Mouse (Mus musculus) splenic B cell, adult 2 months (primary cell): ENCODE measurements at regions not wholly inside any gene's neighbourhood (a gene's known extent, or its start where the extent isn't known, plus 50 kb on each side); places are given as distances from the start of the nearest gene placed in this dataset.

Experiments
- DNase-seq: peaks from one replicate; pipeline ENCODE4 v3.0.0-alpha.2; 2011; ENCODE audit warnings: low read depth, low spot score
- H3K27me3 ChIP-seq: 2 replicates; pipeline ENCODE4 v1.6.1; 2012; ENCODE audit warnings: mild to moderate bottlenecking, low read length, moderate library complexity, mixed read lengths; ENCODE audit not compliant: control insufficient read depth, poor library complexity, insufficient read depth, severe bottlenecking
- H3K36me3 ChIP-seq: 2 replicates; pipeline ENCODE4 v1.6.1; 2012; ENCODE audit warnings: mild to moderate bottlenecking, low read length, moderate library complexity, mixed read lengths; ENCODE audit not compliant: control insufficient read depth, poor library complexity, insufficient read depth, severe bottlenecking

DNA sequence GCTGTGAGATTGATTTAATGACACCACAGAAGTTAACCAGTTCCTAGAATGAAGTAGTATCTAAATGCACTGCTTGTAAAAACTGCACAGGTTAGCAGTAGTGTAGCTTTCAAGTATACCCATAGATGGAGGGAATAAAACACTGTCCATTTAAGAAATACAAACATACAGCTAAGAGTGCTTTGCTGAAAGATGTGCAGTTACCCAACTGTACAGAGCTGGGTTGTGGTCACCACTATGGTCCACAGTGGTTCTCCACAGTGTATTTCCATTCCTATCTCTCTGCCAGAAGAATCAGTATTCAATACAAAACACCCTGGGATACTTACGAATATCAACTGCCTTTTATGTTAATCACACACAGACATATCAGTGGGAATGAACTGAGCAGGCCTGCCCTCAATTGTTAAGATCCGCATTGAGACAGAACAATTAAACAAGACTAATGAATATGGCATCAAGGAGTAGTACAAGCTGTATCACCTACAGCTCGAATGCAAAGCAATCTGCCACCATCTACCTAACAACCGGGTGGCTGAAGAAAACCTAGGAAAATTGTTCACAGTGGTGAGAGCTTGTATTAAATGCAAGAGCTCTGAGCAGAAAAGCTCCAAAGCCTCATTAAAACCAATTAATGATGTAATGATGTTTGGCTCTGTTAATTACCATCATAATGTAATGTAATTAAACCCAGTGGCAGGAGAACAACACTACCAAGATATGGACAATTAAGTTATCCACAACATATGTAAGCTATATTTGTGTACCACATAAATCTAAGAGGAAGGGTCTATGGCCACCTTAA lies 165.6 kb downstream of the Ptger3 start:
- DNase-seq: no peak
- H3K27me3 ChIP-seq: no peaks in the 10 kb centered on the region
- H3K36me3 ChIP-seq: no peaks in the 10 kb centered on the region

DNA sequence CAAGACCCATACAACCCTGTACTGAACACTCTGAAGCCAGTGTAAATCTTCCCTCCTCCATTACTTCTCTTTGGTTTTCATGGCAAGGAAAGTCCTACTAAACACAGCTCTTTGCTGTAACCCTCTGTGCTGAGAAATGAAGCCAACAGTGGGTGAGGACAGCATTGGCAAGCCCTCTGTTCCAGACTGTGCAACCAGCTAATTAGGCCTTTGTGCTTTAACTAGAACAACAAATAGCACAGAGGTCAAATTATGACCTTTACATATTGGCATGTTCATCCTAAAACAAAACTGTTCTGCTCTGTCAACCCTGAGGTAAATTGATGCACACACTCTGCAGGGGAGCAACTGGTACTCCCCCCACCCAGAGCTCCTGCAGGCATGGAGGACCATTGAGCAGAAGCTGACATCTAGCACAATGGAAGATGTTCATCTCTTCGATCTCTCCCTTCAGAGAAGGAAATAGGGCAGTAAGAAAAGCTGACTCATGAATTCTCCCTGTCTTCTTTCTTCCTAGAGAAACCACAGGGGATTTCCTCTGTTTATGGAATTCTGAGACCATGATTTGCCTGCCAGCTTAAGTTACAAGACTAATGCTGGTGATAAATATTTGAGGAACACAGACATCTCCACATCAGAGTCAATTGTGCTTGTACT lies 163.1 kb downstream of the Ptger3 start:
- DNase-seq: no peak
- no peaks in the 10 kb centered on the region for H3K27me3 ChIP-seq
- no peaks in the 10 kb centered on the region for H3K36me3 ChIP-seq

DNA sequence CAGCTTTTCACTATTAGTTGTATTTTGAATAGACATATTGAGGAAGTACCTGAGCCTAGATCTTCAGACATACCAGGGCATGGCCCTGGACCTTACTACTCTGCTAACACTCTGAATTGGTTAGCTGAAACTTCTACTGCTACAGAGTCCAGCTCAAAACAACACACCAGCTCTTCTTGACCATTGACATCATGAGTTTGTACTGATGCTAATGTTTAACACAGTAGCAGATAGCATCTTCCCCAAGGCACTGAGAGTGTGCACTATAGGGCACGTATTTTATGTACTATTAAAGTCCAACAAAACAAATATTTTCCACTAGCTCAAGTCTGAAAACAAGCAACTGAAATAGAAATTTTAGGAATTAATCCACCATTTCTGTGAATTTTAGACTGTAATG lies 157.8 kb downstream of the Ptger3 start:
- no peak for DNase-seq
- no peaks in the 10 kb centered on the region for H3K36me3 ChIP-seq
- H3K27me3 ChIP-seq: no peaks in the 10 kb centered on the region

DNA sequence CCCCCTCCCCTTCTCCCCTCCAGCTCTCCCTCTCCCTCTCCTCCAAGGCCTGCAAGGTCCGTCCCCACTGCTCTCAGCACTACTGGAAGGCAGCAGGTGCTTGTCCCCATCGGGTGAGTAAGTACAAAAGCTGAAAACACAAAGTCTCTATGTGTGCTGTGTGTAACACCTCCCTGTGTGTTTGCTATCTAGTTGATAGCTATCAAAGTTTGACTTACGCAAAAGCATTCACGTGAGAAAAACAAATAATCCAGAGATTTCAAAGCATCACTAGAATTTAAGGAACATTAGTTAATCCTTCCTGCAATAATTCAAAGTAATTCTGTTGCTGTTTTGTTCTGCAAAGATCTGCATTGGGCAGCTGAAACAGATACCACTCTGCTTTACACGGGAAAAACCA lies 156.5 kb downstream of the Ptger3 start:
- no peak for DNase-seq
- Histone ChIP-seq H3K27me3 (no peaks in the 10 kb centered on the region), H3K36me3 (no peaks in the 10 kb centered on the region)

DNA sequence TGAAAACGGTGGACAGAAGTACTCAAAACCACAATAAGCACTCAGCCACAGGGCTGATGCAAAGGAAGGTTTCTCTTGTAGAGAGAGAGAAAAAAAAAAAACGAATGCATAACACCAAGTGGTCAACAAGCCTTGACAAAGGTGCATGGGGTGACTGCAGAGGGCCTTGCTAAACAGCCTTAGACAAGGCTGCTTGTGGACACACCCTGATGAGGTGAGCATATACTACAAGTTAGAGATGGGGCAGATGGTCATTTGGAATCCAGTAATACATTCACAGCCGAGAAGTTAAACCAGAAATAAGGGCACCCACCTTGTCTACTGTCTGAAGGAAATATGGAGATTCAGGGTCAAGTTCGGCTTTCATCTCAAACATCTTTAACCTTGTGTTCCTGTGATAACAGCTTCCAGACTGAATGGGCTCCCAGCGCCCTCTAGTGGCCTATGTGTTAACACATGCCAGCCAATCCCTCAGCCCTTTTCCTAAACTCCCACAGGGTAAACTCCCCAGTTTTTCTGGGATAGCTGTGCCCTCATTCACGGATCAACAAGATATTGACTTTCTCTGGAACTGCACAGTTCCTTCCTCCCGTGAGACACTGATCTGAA lies 150.7 kb downstream of the Ptger3 start:
- peak; percentile 54 for DNase-seq
- H3K27me3 ChIP-seq: no peaks in the 10 kb centered on the region
- H3K36me3 ChIP-seq: no peaks in the 10 kb centered on the region

DNA sequence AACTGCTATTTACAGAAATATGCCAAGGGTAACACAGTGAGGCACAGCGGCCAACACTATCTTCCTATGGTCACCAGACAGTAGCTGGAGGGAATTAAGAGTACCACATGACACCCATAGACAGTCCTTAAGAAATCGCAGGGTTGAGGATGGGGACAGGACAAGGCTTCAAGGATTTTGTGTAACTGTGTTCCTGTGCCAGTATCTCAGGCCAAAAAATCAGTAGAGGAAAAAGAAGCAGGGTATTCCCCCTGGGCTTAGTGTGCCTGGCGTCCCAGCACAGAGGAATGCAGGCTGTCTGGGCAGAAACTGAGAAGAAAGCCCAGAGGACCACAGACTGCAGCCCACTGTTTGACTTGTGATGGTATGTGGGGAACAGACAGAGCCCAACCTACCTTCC lies 147.3 kb downstream of the Ptger3 start:
- Histone ChIP-seq H3K27me3 (no peaks in the 10 kb centered on the region), H3K36me3 (no peaks in the 10 kb centered on the region)
- no peak for DNase-seq

DNA sequence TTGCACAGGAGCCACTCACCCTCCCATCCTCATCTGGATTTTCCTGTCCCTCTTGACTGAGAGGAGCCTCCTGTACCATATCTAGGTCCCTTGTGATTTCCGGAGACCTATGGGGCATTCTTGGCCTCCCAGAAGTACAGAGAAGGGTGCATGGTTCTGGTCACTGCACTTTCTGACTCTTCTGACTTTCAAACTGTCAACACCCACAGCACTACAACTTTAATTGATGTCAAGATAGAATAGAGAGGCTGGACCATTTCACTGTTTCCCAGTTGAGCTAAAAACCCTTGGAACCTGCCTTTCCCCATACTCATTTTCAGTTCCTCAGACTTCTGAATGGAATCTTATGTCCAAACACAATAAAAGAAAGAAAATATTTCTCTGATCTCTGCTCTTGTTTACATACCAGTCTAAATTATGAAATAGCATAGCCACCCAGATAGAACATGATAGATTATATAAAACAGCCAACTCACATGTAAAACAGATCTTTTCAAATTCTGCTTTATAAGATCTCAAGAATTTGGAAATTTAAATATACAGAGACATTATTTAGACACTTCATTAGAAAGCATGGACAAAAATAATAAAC lies 144.2 kb downstream of the Ptger3 start:
- Histone ChIP-seq H3K36me3 (no peaks in the 10 kb centered on the region), H3K27me3 (no peaks in the 10 kb centered on the region)
- DNase-seq: no peak

DNA sequence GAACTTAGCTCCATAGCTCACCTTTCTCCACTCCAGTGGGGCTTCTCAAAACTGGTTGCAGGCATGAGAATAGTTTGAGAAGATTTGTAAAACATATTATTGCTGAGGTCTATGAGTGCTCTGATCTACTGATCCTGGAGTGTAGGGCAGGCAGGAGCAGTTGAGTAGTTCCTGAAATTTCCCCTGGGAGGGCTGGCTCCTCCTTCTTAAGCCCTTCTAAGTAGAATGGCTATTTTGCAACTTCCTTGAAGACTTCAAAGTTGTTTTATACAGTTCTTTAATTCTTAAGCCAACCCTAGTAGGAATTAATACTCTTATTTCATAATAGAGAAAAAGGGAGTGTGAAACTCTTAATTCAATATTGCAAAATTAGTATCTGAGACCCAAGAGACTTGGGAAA lies 133.3 kb downstream of the Ptger3 start:
- Histone ChIP-seq H3K36me3 (no peaks in the 10 kb centered on the region), H3K27me3 (no peaks in the 10 kb centered on the region)
- DNase-seq: no peak

DNA sequence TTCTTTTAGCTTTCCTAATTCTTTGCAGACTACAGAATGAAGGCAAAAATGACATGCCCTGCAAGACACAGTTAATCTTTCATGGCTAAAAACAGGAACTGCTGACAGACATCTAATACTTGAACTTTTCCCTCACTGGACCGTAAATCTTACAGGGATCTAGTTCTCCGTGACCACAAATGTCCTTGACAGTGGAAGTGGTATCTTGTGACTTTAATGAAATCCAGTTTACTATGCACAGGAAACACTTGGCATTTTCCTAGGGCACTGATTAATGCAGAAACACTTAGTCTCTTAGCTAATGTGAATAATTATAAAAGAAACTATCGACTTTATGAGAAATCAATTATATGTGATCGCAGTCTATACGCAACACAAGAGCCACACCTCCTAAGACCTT lies 131.8 kb downstream of the Ptger3 start:
- H3K27me3 ChIP-seq: no peaks in the 10 kb centered on the region
- no peak for DNase-seq
- no peaks in the 10 kb centered on the region for H3K36me3 ChIP-seq

DNA sequence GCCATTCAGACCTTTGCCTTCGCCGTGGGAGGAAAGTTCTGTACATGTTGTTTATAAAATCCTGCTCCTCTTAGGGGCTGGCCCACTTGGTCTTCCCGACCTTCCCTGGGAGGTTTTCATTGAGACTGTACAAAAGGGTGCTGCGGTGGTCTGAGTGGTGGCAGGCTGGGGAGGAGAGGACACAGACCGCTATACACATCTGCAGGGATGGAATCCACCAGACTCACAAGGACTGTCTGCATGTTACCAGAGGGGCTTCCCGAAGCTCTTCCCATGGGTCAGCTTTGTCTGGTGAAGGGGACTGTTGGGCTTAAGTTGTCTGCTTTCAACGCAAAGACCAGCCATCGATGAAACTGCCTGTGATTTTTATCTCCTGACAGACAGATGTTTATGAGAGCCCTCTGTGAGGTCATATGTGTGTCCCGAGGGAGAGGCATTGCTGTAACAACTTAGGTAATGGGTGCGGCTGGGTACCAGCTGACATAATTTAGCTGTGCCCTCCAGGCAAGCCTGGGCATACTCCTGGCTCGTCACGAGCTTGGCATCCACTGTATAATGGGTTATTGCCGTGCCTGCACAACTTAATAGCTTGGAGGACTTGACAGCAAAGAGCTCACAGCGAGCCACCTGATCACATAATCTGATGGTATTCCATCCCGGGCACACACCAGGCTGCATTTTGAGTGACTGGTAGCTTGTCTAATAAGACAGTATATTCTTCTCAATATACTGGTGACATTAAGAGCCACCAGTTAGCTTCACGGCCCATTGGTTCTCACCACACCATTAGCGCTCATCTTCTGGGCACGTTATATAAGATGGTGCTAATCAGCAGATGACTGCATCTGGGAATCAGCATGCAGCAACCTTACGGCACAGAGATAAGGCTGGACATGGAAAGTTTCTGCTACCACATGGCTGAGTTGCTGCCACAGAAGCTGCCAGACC lies 128.7 kb downstream of the Ptger3 start:
- no peaks in the 10 kb centered on the region for H3K36me3 ChIP-seq
- no peak for DNase-seq
- no peaks in the 10 kb centered on the region for H3K27me3 ChIP-seq
